Mouse (Mus musculus) adrenal gland, adult 8-10 months (tissue): ENCODE results near the gene Crx. TPM values are rescaled to one million over a fixed set of nuclear protein-coding genes. Genes with fewer than 3 reads are reported as not detected.

ENCODE experiments used
- DNase-seq: peaks from one replicate; pipeline ENCODE4 v3.0.0; 2022
- total RNA-seq, 4 experiments: library from RNA; stranded (reverse); gene quantifications; 2 replicates each; pipeline ENCODE4 v1.2.4; 2022

Crx gene
- total RNA-seq, 4 experiments from 2014 or later = not detected

DNA sequence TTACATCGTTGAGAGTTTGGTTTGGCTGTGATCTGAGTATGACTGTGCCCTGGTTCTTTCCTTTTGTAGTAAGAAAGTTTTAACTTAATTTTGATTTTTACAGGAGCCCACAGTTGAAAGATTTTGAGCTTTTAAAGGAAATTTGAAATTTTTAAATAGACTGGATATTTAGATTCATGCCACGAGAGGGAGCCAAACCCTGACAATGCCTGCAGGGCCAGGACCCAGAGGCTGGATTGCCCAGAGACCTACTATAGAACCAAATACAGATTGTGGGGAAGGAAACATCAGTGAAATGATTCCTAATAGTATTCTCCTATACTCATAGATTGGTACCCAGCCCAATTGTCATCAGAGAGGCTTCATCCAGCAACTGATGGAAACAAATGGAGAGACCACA, 20.1 kb downstream of the Crx start:
- DNase-seq = no peak

DNA sequence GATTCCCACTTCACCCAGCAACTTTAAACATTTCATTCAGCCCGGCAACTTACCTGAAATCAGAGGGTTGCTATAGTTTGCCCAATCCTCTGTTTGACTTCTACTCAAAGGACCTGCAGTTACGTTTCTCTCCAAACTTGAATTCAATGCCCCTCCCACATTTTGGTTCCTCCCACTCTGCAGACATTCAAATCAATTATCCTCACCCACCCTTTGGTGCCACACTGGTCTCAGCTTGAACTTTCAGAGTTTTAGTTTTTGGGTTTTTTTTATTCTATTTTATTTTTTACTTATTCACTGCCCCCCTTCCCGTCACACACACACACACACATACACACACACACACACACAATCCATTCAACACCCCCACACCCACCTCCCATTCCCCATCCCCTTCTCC, 40.2 kb downstream of the Crx start, which contains the start of gene Obox6:
TSS of gene Obox6 (minus strand) at position 101 of the 400 bp plus-strand sequence.
- DNase-seq = no peak

Other genes starting within 250 kb of the Crx start
- not detected for gene Obox3, start 240.1 kb downstream of the Crx start, total RNA-seq
- not detected for gene Obox5, start 129.8 kb downstream of the Crx start, total RNA-seq
- gene Obox6, start 40.3 kb downstream of the Crx start, total RNA-seq = not detected
- not detected for gene Crxos, start 2.6 kb upstream of the Crx start, total RNA-seq
- gene Selenow, start 42.4 kb upstream of the Crx start, total RNA-seq = 100 to 1,000 TPM; 169 to 222 (median 210) TPM
- 100 to 1,000 TPM; 175 to 199 (median 191) TPM for gene Nop53, start 66.1 kb upstream of the Crx start, total RNA-seq
- 10 to 100 TPM; 23.3 to 100.0 (median 41.1) TPM for gene Ehd2, start 87.6 kb upstream of the Crx start, total RNA-seq
- 10 to 100 TPM in 3 of 4 experiments, 1 to 10 TPM in 1; 7.2 to 16.9 (median 10.6) TPM for gene Bicra, start 168.0 kb upstream of the Crx start, total RNA-seq
- gene Zfp541, start 181.8 kb upstream of the Crx start, total RNA-seq = under 1 TPM in 3 of 4 experiments, not detected in 1; 0.10 to 0.28 (median 0.12) TPM
- 100 to 1,000 TPM; 175 to 194 (median 175) TPM for gene Napa, start 218.5 kb upstream of the Crx start, total RNA-seq
- gene Kptn, start 239.9 kb upstream of the Crx start, total RNA-seq = 10 to 100 TPM; 19.6 to 35.1 (median 30.2) TPM
- 1 to 10 TPM; 2.8 to 5.5 (median 4.1) TPM for gene Slc8a2, start 249.9 kb upstream of the Crx start, total RNA-seq